Mouse (Mus musculus) ovary, adult 18-20 months (tissue): Measurements from ENCODE around the gene Fam193a.

Experiments used
- DNase-seq: peaks from one replicate; pipeline ENCODE4 v3.0.0; 2022; ENCODE audit warnings: low spot score, mixed read lengths

The Fam193a gene

GRCm38 (mm10) chr5:34381700-34382099, 12.0 kb downstream of the Fam193a start:
- no peak for DNase-seq

DNA sequence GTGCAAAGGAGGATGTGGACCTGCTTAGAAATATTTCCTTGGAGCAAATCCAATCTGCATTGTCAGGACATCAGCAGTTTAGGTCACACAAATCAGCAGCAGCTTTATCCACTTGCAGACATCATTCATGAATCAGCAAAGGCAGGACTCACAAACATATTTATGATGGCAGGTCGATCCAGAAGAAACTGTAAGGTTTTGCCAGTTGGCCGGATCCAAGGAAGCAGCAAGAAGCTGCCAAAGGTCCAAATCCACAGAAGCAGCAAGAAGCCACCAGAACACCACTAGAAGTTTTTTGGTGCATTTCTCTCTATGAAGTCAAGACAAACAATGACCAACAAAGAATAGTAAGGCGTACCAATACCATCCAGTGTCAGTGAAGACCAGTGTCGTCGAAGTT, 15.9 kb downstream of the Fam193a start:
- no peak for DNase-seq

DNA sequence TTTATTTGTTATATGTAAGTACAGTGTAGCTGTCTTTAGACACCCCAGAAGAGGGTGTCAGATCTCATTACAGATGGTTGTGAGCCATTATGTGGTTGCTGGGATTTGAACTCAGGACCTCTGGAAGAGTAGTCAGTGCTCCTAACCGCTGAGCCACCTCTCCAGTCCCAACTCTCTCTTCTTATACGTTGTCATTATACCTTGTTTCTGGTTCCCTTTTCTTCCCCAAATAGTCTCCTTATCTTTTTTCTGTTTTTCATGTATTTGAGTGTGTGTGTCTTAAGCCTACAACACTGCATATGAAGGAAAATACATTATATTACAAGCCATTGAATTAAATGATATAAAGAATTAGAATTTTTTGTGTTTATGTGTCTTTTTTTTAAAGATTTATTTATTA, 17.0 kb downstream of the Fam193a start:
- no peak for DNase-seq

- no peak for DNase-seq
Measured at GRCm38 (mm10) chr5:34393251-34393650, 23.5 kb downstream of the Fam193a start.

DNA sequence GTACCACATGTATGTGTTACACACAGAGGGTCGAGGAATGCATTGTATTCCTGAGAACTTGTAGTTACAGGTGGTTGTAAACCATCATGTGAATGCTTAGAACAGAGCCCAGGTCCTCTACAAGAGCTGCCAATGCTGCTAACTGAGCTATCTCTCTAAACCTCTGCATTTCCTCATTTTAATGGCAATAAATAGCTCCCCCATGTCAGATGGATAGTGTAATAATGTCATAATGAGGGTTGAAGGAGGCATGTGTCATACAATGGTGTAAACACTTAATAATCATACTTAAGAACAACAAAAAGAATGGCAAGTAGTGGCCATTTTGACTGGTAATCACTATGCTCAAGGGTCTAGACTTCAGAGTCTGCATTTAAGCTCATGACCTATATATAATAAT, 25.6 kb downstream of the Fam193a start:
- no peak for DNase-seq

GRCm38 (mm10) chr5:34395850-34396540, 26.3 kb downstream of the Fam193a start:
- no peak for DNase-seq

GRCm38 (mm10) chr5:34397866-34398265, 28.1 kb downstream of the Fam193a start:
- DNase-seq = no peak

DNA sequence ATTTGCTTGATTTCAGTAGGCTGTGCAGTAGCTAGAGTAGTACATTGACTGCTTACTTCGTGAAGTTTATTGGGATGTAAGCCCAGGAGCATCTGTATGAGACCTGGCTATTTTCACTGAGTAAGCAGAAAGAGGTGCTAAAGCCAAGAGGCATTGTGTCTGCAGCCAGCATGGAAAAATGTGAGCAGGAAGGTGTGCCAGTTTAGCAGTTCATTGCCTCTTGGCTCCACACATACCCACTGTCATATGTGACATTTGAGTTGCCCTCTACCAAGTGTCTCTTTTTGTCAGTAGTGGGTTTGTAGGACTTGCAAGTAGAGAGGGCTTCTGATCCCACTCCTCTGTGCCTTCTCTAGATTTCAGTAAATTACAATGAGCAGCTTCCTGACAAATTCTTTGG, 28.6 kb downstream of the Fam193a start:
- DNase-seq = no peak

DNA sequence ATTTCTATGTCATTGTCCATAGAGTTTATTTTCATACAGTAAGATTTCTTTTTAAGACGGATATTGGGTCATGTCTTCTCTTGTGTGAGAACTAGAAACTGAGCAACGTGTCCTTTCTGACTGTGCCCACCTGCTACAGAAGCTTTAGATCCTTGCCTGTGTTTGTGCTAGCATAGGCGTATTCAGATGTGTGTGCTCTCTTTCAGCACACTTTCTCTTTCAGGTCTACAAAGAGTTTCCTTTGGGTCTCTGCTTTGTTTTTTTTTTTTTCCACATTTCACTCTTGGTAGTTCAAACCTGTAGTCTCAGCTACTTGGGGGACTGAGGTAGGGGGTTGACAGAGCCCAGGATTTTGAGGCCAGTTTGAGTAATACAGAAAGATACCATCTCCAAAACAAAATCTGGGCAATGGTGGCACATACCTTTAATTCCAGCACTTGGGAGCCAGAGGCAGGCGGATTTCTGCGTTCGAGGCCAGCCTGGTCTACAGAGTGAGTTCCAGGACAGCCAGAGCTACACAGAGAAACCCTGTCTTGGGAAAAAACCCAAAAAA, 37.7 kb downstream of the Fam193a start:
- no peak for DNase-seq

- DNase-seq = no peak
Measured at GRCm38 (mm10) chr5:34409002-34409401, 39.3 kb downstream of the Fam193a start.

DNA sequence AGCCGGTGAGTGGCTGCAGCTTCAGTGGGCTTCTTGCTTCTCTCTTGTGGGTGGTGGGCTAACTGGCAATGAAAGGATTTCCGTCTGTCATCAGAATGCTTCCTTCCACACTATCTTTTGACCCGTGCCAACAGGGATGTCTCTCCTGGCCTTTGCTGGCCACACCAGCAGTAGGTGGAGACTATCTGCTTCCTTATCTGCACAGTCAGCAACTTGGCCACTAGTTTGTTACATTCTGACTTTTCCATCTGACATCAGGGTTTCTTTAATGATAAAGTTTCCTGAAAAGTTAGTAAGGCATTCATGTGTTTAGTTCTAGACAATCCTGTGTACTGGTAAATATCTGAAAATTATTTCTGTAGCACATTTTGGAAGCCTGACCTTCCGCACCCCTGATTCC, 41.1 kb downstream of the Fam193a start:
- DNase-seq = no peak

DNA sequence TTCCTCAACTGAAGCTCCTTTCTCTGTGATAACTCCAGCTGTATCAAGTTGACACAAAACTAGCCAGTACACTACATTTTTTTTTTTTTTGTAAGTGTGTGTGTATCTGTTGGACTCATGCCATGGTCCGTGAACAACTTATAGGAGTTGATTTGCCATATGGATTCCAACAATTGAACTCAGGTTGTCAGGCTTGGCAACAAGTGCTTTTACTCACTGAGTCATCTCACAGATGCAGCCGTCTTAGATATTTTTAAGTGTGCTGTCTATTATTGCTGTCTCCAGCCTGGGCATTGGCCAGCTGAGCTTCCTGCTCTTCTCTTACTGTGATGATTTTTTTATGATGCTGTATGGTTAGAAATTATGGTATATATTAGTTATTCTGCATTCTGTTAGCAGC, 44.2 kb downstream of the Fam193a start:
- DNase-seq = no peak

DNA sequence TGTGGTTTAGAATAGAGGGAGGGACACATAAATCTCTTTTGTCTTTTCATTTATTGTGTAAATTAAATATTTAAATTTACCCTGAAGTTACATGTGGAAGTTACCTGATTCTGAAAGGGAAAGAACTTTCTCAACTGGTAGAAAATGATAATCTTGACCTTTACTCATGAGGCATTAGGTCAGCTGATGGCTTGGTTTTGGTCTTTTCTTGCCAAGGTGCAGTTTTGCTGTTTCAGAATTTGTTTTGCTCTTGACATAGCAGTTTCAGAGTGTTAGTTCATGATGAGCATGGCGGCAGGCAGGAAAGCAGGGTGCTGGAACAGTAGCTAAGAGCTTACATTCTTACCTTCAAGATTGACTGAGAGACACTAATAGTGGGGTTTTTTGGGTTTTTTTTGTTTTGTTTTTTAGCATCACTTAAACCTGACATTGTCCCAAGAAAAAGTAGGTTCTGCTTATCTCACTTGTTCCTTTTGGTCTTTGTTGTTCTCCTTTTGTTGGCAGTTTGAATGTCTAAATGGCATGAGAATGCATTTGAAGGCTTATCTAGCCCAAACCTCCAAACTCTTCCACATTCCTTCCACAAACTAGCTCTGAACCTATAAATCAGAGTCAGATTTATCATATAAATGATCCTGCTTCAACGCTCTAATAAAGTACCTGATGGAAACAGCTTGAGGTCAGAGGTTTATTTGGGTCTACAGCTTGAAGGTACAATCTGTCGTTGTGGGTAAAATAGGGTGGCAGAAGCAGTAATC, 47.7 kb downstream of the Fam193a start:
- DNase-seq = no peak

DNA sequence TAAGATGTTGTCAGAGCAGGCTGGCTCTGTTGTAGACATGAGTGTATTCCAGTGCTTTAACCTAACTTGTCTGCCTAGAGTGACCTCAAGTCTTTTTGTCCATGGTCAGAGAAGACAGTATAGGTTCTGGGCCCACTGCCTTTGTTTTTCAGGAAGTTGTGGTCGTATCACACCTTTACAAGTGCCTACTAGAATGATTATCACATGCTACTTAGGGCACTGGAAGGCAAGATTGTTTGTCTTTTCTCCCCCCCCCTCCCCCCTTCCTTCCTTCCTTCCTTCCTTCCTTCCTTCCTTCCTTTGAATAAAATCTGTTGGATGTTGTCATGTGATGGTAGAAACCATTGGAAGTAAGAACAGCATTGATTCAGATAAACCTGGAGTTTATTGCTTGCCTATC, 49.5 kb downstream of the Fam193a start:
- DNase-seq = no peak

DNA sequence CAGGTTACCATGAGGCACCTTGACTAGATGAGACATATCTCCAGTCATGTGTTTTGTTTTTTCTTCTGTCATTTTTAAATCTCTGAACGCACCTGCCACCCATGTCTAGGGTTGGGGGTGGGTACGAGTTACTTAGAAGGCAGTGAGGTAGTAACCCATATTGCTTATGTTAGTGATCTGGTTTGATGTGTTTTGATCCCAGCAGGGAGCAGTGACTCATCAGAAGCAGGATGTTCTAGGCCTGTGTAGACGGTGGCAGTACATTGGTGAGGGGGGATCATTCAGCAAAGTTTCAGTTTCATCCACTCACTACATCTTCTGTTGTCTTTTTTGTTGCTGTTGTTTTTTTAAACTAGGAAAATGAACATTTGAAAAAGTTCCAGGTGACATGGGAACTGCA, 61.0 kb downstream of the Fam193a start:
- DNase-seq = no peak

GRCm38 (mm10) chr5:34433786-34434185, 64.1 kb downstream of the Fam193a start:
- DNase-seq = no peak

DNA sequence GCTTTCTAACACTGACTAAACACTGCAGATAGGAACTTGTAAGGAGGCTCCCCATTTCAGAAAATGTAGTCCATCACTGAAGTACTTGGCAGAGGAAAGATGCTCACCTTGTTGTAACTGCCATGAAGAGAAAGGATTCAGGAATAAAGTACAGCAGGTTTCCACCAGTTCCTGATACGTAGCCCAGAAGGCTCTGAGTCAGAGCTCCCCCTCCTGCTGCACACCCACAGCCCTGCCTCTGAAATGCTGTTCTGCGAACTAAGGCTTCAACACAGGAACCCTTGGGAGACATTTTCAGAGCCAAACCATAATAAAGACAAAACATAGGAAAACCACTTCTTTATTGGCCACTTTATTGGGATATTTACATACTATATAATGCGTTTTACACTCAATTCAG, 64.5 kb downstream of the Fam193a start:
- DNase-seq = no peak

- DNase-seq = no peak
Measured at GRCm38 (mm10) chr5:34438052-34438451, 68.3 kb downstream of the Fam193a start.

- DNase-seq = no peak
Measured at GRCm38 (mm10) chr5:34438659-34439058, 68.9 kb downstream of the Fam193a start.

DNA sequence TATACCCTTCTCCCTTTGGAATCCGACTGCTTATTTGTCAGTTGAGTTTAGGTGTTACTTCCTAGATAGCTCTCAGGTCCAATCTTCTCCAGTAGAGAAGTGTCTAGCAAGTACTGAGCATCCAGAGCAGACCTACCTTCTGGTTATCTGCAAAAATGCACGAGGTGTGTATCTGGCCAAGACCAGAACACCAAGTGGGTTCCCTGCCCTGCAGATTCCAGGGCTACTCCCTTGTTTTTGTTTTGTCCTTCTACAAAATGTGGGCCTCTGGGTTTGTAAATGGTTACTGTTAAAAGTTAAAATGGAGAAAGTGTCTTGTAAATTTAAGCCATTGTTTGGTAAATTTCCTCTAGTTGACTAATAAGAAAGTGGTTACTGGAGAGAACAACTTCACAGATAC, 70.0 kb downstream of the Fam193a start:
- no peak for DNase-seq

DNA sequence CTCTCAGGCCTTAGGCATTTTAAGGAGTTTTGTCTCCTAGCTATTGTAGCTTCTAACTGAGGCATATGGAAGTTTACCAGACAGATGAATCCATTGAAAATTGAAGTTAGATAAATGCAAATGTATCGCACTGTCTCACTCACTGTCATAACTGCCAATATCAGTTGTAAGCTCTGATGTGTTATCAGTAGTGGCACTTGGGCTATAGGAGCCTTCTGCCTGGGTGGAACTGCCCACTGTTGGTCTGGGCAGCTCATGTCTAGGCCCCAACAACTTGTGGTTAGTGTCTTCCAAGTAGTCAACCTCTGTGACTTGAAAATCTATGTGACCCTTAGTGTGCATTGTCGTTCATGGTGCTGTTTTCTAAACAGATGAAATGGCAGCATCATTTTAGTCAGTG, 72.1 kb downstream of the Fam193a start:
- no peak for DNase-seq

GRCm38 (mm10) chr5:34446207-34446606, 76.5 kb downstream of the Fam193a start:
- DNase-seq = no peak

DNA sequence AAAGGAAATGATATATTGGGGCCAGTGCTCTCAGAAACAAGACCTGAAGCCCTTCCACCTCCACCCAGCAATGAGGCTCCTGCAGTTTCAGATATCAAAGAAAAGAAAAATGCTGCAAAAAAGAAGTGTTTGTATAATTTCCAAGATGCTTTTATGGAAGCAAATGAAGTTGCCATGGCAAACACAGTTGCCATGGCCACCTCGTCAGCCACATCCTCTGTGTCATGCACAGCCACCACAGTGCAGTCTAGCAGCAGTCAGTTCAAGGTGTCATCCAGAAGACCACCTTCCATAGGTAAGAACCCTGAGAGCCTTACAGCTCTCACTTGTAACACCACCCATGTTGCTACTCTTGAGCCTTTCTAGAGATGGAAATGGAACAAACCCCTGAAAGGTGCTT, 89.3 kb downstream of the Fam193a start:
- no peak for DNase-seq

DNA sequence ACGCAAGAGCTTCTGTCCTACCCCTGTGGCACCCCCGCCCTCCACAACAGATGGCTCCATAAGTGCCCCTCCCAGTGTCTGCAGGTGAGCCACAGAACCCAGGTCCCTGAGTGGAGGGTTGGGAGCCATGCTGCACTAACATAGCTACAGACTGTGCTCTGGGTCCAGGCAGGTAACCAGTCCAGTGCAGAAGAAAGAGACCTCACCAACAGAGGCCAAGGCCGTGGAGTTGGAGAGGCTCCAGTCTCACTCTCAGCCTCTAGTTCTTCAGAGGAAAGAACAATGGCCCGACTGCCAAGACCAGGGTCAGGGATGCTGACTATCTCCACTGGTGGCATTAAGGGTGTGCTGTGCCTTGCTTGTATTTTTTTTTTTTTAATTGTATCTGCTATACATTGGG, 91.6 kb downstream of the Fam193a start:
- no peak for DNase-seq
